Mouse (Mus musculus): ENCODE measurements around the gene Rest.

Gene Rest

DNA sequence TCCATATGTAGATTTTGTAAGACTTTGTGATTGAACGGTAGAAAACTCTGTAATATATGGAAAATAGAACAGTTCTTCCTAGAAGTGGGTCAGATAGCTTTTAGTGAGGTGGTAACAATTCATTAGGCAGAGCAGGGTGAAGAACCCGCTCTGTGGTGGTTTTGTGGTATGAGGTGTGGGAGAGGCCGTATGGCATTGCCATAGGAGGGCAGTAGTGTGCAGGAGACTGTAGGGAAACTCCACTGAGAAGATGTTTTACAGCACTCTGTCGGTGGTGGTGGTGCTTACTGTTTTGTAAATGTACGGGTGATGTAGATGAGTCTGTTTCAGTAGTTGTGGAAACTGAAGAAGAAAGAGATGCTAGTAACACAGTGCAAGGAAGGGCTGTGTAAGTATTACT, 64.9 kb downstream of the Rest start:
- TF ChIP-seq GATA4 (IDR thresholded peaks at IDR 0.05; ENCODE audit: insufficient replicate concordance, low read length) = no peak
